Mouse (Mus musculus) cerebellum, postnatal 4 days (tissue): ENCODE measurements around the gene Ttc39b.
A peak's percentile ranks its signal among the peaks of the same experiment; 100 is the strongest.

ENCODE experiments used
- DNase-seq, 2 experiments: peaks; one replicate each; pipeline ENCODE4 v3.0.0; 2022; ENCODE audit warnings: low spot score in 2 of 2, mixed read lengths in 1 of 2

Gene Ttc39b

GRCm38 (mm10) chr4:83323910-83324684 is at the start of gene Ttc39b:
TSS of gene Ttc39b (minus strand) at chr4:83324255.
- DNase-seq = peak; percentile 87 to 91

- DNase-seq = no peak
Observed at GRCm38 (mm10) chr4:83373381-83373780, 49.3 kb upstream of the Ttc39b start.

GRCm38 (mm10) chr4:83357738-83358137 is 33.7 kb upstream of the Ttc39b start:
- DNase-seq = no peak

- DNase-seq = no peak
Observed at GRCm38 (mm10) chr4:83354786-83355185, 30.7 kb upstream of the Ttc39b start.

- no peak for DNase-seq
Observed at GRCm38 (mm10) chr4:83353949-83354348, 29.9 kb upstream of the Ttc39b start.

GRCm38 (mm10) chr4:83353276-83353675 is 29.2 kb upstream of the Ttc39b start:
- DNase-seq = no peak

GRCm38 (mm10) chr4:83350719-83351118 is 26.7 kb upstream of the Ttc39b start:
- peak; percentile 41 to 83 for DNase-seq

GRCm38 (mm10) chr4:83348970-83349369 is 24.9 kb upstream of the Ttc39b start:
- DNase-seq = no peak

- DNase-seq = peak in 1 of 2 experiments; percentile 22
Observed at GRCm38 (mm10) chr4:83343895-83344294, 19.8 kb upstream of the Ttc39b start.

GRCm38 (mm10) chr4:83343146-83343823 is 19.2 kb upstream of the Ttc39b start:
- no peak for DNase-seq

GRCm38 (mm10) chr4:83342268-83342970 is 18.4 kb upstream of the Ttc39b start:
- no peak for DNase-seq

GRCm38 (mm10) chr4:83339393-83339792 is 15.3 kb upstream of the Ttc39b start:
- no peak for DNase-seq

GRCm38 (mm10) chr4:83337717-83338116 is 13.7 kb upstream of the Ttc39b start:
- DNase-seq = no peak

GRCm38 (mm10) chr4:83330369-83330768 is 6.3 kb upstream of the Ttc39b start:
- DNase-seq = no peak

- no peak for DNase-seq
Observed at GRCm38 (mm10) chr4:83329615-83330014, 5.6 kb upstream of the Ttc39b start.

- no peak for DNase-seq
Observed at GRCm38 (mm10) chr4:83328026-83328945, 4.2 kb upstream of the Ttc39b start.

GRCm38 (mm10) chr4:83327526-83327925 is 3.5 kb upstream of the Ttc39b start:
- no peak for DNase-seq

GRCm38 (mm10) chr4:83325366-83325765 is 1.3 kb upstream of the Ttc39b start:
- no peak for DNase-seq

- DNase-seq = peak; percentile 33 to 67
Observed at GRCm38 (mm10) chr4:83323201-83323903, 703 bp downstream of the Ttc39b start.

- DNase-seq = no peak
Observed at GRCm38 (mm10) chr4:83319736-83320135, 4.3 kb downstream of the Ttc39b start.

- DNase-seq = no peak
Observed at GRCm38 (mm10) chr4:83318758-83319157, 5.3 kb downstream of the Ttc39b start.
